Mouse (Mus musculus): ENCODE results near the gene Ate1. TPM values are rescaled to one million over a fixed set of nuclear protein-coding genes. Genes with fewer than 3 reads are reported as not detected.

Ate1 gene
- polyA plus RNA-seq (2014; fragmentation: Nextera tagmentation; extraction: Ambion mirVana), result 53.0 and 76.1 TPM in 2 replicates

DNA sequence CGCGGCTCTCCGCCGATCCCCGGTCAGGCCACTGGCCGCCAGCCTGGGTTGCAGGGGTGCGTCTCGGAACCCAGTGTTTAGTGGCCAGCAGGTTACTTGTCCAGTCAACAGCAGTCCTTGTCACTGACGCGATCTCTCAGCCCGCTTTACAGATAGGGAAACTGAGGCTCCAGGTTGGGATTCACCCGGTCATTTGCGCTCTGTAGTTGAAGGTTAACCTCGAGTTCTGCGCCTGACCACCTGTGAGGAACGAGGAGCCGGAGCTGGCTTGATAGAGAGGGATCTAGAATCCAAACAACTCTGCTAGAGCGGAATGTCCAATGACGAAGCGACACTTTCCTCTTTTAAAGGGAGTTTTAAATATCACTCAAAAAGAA lies at the start of gene Ate1:
Gene Ate1, minus strand, starts transcription at position 321 of the 377 bp plus-strand sequence.
- DNase-seq (ENCODE audit: low spot score) (no peak), ATAC-seq (ENCODE audit: low FRiP score) (no peak)
- H3K9ac ChIP-seq (ENCODE audit: low read depth, low read length), result peak within 1 kb of the TSS; percentile 76
- H3K9me3 ChIP-seq (ENCODE audit: control insufficient read depth, low read length), result no peaks in the 10 kb centered on the region
- no peaks in the 10 kb centered on the region for H3K4me1 ChIP-seq (replicated peaks; ENCODE audit: control insufficient read depth, insufficient read depth, low read length)
- H3K4me3 ChIP-seq (ENCODE audit: low read depth, low read length), result peak within 1 kb of the TSS; percentile 67
- no peaks in the 10 kb centered on the region for H3K36me3 ChIP-seq (ENCODE audit: control insufficient read depth, insufficient read depth, low read length)
- WGBS, result 21% methylated on average over 20 of the region's 20 CpGs
- H3K4me2 ChIP-seq (replicated peaks; ENCODE audit: low read depth, low read length), result peak within 1 kb of the TSS; percentile 56
- no peaks in the 10 kb centered on the region for H3K27me3 ChIP-seq (ENCODE audit: control insufficient read depth, insufficient read depth, low read length)
- H3K27ac ChIP-seq (ENCODE audit: low read depth, low read length), result peak within 1 kb of the TSS; percentile 92

DNA sequence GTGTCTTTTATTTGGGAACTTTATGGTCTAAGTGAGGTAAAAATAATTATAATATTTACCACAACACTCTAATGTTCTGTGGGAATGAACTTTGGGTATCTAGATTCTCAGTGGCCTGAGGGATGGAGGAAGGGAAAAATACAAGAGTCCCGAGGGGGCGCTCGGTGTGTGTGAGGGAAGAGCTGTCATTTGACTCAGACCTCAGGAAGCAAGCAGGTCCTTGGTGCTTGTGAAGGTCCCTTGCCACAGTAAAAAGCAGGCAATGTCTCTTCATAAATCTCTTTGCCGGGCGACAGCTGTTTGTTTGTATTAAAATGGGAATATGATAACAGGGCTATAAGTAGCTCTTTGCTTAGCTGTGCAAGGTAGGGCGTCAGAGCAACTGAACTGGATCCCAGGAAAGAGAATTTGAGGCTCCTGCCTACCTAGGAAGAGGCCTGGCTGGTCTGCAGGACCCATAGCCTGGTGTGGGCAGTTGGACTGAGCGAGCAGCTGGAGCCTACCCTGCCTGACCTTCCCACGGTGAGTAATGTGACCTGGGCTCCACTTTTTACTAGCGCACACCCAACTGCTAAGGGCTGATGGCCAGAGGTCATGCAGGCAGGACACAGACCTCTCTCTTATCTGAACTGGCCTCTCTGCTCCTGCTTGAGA lies 48.7 kb upstream of the Ate1 start:
- Histone ChIP-seq H3K36me3 (ENCODE audit: control insufficient read depth, insufficient read depth, low read length) (no peaks in the 10 kb centered on the region), H3K9me3 (ENCODE audit: control insufficient read depth, low read length) (no peaks in the 10 kb centered on the region), H3K9ac (ENCODE audit: low read depth, low read length) (no peak overlapping the region), H3K4me3 (ENCODE audit: low read depth, low read length) (no peak overlapping the region), H3K27me3 (ENCODE audit: control insufficient read depth, insufficient read depth, low read length) (no peaks in the 10 kb centered on the region), H3K4me1 (replicated peaks; ENCODE audit: control insufficient read depth, insufficient read depth, low read length) (no peaks in the 10 kb centered on the region), H3K4me2 (replicated peaks; ENCODE audit: low read depth, low read length) (no peak overlapping the region), H3K27ac (ENCODE audit: low read depth, low read length) (no peak overlapping the region)
- DNase-seq (ENCODE audit: low spot score) (no peak), ATAC-seq (ENCODE audit: low FRiP score) (no peak)
- 75% methylated on average over 9 of the region's 9 CpGs for WGBS

DNA sequence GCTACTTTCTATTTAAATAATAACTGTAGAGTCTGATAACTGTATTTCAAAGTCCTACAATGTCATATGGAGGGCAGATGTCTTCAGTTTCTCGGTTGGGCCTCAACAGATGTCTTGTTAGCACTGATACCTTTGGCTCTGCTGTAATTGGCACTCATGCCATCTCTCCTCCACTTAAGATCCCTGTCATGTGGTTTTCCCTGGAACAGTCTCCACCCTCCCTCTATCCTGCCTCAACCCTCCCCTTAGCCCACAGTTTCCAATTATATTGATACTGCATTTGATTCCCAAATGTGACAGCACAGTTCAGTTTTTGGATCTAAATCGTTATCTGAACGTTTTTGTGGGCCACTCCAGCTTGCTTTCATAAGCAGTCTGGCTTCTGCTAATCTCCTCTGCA lies 44.4 kb upstream of the Ate1 start:
- no peaks in the 10 kb centered on the region for H3K27me3 ChIP-seq (ENCODE audit: control insufficient read depth, insufficient read depth, low read length)
- no peak for DNase-seq (ENCODE audit: low spot score)
- H3K4me3 ChIP-seq (ENCODE audit: low read depth, low read length), result no peak overlapping the region
- ATAC-seq (ENCODE audit: low FRiP score), result no peak
- no peak overlapping the region for H3K27ac ChIP-seq (ENCODE audit: low read depth, low read length)
- H3K9me3 ChIP-seq (ENCODE audit: control insufficient read depth, low read length), result no peaks in the 10 kb centered on the region
- WGBS, result 81% methylated on average over 3 of the region's 3 CpGs
- H3K36me3 ChIP-seq (ENCODE audit: control insufficient read depth, insufficient read depth, low read length), result no peaks in the 10 kb centered on the region
- no peak overlapping the region for H3K9ac ChIP-seq (ENCODE audit: low read depth, low read length)
- no peaks in the 10 kb centered on the region for H3K4me1 ChIP-seq (replicated peaks; ENCODE audit: control insufficient read depth, insufficient read depth, low read length)
- H3K4me2 ChIP-seq (replicated peaks; ENCODE audit: low read depth, low read length), result no peak overlapping the region

DNA sequence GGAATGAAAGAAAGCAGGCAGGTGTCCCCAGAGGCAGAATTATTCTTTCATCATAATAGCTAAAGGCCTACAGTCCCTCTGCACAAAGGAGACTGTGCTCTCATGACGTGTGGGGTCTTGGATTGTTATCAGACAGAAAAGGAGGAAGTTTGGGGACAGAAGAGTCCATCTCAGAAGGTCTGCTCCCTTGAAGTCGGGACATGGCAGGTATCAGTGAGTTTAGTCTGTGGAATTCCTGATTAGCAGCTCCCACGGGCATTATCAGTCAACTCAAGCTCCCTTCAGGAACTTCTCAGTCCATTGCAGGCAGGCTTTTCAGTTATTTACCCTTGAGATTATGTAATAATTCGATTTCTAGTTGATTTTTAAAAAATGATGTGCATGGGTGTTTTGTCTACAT lies 43.7 kb upstream of the Ate1 start:
- Histone ChIP-seq H3K36me3 (ENCODE audit: control insufficient read depth, insufficient read depth, low read length) (no peaks in the 10 kb centered on the region), H3K4me3 (ENCODE audit: low read depth, low read length) (no peak overlapping the region), H3K27ac (ENCODE audit: low read depth, low read length) (no peak overlapping the region), H3K4me1 (replicated peaks; ENCODE audit: control insufficient read depth, insufficient read depth, low read length) (no peaks in the 10 kb centered on the region), H3K27me3 (ENCODE audit: control insufficient read depth, insufficient read depth, low read length) (no peaks in the 10 kb centered on the region), H3K9ac (ENCODE audit: low read depth, low read length) (no peak overlapping the region), H3K4me2 (replicated peaks; ENCODE audit: low read depth, low read length) (no peak overlapping the region), H3K9me3 (ENCODE audit: control insufficient read depth, low read length) (no peaks in the 10 kb centered on the region)
- WGBS, result 63% methylated on average over 4 of the region's 4 CpGs
- ATAC-seq (ENCODE audit: low FRiP score) (no peak), DNase-seq (ENCODE audit: low spot score) (no peak)

DNA sequence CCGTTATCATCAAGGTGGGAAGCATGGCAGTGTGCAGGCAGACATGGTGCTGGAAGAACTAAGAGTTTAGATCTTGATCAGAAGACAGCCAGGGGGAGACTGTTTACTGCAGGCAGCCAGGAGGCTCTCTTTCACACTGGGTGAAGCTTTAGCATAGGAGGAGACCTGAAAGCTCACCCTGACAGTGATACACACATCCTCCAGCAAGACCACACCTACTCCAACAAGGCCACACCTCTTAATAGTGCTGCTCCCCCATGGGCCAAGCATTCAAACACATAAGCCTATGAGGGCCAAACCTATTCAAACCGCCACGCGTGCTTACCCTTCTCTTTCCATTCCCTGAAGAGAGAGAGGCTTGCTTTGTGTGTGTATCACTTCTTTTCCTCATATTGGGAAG lies 43.1 kb upstream of the Ate1 start:
- DNase-seq (ENCODE audit: low spot score) (no peak), ATAC-seq (ENCODE audit: low FRiP score) (no peak)
- H3K9me3 ChIP-seq (ENCODE audit: control insufficient read depth, low read length), result no peaks in the 10 kb centered on the region
- no peak overlapping the region for H3K4me3 ChIP-seq (ENCODE audit: low read depth, low read length)
- H3K9ac ChIP-seq (ENCODE audit: low read depth, low read length), result no peak overlapping the region
- no peaks in the 10 kb centered on the region for H3K27me3 ChIP-seq (ENCODE audit: control insufficient read depth, insufficient read depth, low read length)
- no peak overlapping the region for H3K27ac ChIP-seq (ENCODE audit: low read depth, low read length)
- 93% methylated on average over 4 of the region's 4 CpGs for WGBS
- no peak overlapping the region for H3K4me2 ChIP-seq (replicated peaks; ENCODE audit: low read depth, low read length)
- no peaks in the 10 kb centered on the region for H3K36me3 ChIP-seq (ENCODE audit: control insufficient read depth, insufficient read depth, low read length)
- no peaks in the 10 kb centered on the region for H3K4me1 ChIP-seq (replicated peaks; ENCODE audit: control insufficient read depth, insufficient read depth, low read length)

DNA sequence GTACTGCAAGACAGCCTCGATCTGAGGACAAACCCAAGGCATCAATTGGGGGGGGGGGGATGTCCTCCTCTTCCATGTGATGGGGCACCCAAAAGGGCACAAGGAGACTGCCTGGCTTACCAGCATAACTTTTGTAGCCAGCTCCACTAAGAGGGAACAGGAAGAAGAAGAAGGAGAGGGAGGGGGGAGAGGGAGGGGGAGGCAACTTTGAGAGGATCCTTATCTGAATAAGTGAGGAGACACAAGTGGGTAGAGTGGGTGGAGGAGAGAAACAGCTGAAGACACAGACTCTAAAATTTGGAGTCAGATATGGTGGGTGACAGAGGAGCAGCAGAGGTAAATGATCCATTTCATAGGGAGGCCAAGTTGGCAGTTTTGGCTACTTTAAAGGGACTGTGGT lies 40.8 kb upstream of the Ate1 start:
- Histone ChIP-seq H3K4me3 (ENCODE audit: low read depth, low read length) (no peak overlapping the region), H3K4me2 (replicated peaks; ENCODE audit: low read depth, low read length) (no peak overlapping the region), H3K36me3 (ENCODE audit: control insufficient read depth, insufficient read depth, low read length) (no peaks in the 10 kb centered on the region), H3K27ac (ENCODE audit: low read depth, low read length) (no peak overlapping the region), H3K27me3 (ENCODE audit: control insufficient read depth, insufficient read depth, low read length) (no peaks in the 10 kb centered on the region), H3K9ac (ENCODE audit: low read depth, low read length) (no peak overlapping the region), H3K9me3 (ENCODE audit: control insufficient read depth, low read length) (no peaks in the 10 kb centered on the region), H3K4me1 (replicated peaks; ENCODE audit: control insufficient read depth, insufficient read depth, low read length) (no peaks in the 10 kb centered on the region)
- ATAC-seq (ENCODE audit: low FRiP score), result no peak
- WGBS, result 75% methylated on average over 1 of the region's 1 CpGs
- DNase-seq (ENCODE audit: low spot score), result no peak

DNA sequence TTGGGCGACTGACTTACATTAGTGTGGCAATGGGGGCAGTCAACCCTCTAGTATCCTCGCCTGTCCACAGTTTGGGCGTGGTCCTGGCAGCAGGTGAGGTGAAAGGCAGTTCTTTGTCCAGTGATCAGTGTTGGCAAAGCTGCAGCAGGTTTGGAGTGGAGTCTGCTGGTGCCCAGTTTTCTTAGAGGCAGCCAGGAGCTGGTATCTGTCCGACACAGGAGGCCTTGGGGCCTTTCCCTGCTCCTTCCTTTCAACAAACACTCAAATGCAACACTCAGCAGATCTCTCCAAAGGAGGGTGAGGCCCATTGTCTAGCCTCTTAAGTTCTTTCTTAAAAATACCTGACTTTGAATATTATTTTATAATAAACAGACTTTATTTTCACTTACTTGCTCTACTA lies 38.4 kb upstream of the Ate1 start:
- ATAC-seq (ENCODE audit: low FRiP score) (no peak), DNase-seq (ENCODE audit: low spot score) (no peak)
- Histone ChIP-seq H3K4me3 (ENCODE audit: low read depth, low read length) (no peak overlapping the region), H3K27ac (ENCODE audit: low read depth, low read length) (no peak overlapping the region), H3K4me2 (replicated peaks; ENCODE audit: low read depth, low read length) (no peak overlapping the region), H3K9ac (ENCODE audit: low read depth, low read length) (no peak overlapping the region), H3K9me3 (ENCODE audit: control insufficient read depth, low read length) (no peaks in the 10 kb centered on the region), H3K4me1 (replicated peaks; ENCODE audit: control insufficient read depth, insufficient read depth, low read length) (no peaks in the 10 kb centered on the region), H3K27me3 (ENCODE audit: control insufficient read depth, insufficient read depth, low read length) (no peaks in the 10 kb centered on the region), H3K36me3 (ENCODE audit: control insufficient read depth, insufficient read depth, low read length) (no peaks in the 10 kb centered on the region)
- 80% methylated on average over 4 of the region's 4 CpGs for WGBS

DNA sequence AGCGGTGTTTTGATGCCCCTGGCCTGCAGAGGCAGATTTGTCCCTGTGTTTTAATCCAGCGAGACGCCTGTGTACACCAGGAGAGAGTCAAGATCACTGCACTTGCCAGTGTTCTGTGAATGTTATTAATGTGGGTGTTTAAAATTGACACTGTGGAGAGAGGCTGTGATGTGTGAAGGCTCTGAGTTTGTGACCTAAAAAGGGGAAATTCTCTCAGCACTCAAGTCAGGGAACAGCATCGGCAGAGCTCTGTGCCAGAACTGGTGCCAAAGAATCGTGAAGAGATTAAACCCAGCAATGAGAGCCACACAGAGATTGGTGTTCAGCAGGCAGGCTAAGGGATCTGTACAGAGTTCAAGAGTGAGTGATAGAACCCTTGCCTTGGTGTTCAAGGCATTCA lies 35.4 kb upstream of the Ate1 start:
- Histone ChIP-seq H3K4me2 (replicated peaks; ENCODE audit: low read depth, low read length) (no peak overlapping the region), H3K9ac (ENCODE audit: low read depth, low read length) (no peak overlapping the region), H3K9me3 (ENCODE audit: control insufficient read depth, low read length) (no peaks in the 10 kb centered on the region), H3K36me3 (ENCODE audit: control insufficient read depth, insufficient read depth, low read length) (no peaks in the 10 kb centered on the region), H3K27me3 (ENCODE audit: control insufficient read depth, insufficient read depth, low read length) (no peaks in the 10 kb centered on the region), H3K4me1 (replicated peaks; ENCODE audit: control insufficient read depth, insufficient read depth, low read length) (no peaks in the 10 kb centered on the region), H3K4me3 (ENCODE audit: low read depth, low read length) (no peak overlapping the region), H3K27ac (ENCODE audit: low read depth, low read length) (no peak overlapping the region)
- ATAC-seq (ENCODE audit: low FRiP score), result no peak
- 69% methylated on average over 5 of the region's 5 CpGs for WGBS
- no peak for DNase-seq (ENCODE audit: low spot score)

DNA sequence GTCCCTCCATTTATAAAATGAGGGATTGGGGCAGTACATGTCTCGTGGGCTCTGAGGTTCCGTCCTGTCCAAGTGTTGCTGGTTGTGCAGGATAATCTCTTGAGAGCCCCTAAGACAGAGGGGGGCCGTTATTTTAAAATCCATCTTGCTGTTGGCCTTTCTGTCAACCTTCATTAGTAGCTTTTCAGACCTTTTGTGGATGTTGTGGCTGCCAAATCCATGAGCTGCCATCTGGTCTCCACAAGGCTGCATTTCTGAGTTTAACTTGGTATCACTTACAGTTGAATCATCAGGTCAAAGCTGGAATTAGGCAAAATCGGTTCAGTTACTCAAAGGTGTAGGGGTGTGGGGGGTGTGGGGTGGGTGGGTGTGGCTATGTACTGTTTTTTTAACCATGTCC lies 33.2 kb upstream of the Ate1 start:
- Histone ChIP-seq H3K4me1 (replicated peaks; ENCODE audit: control insufficient read depth, insufficient read depth, low read length) (no peaks in the 10 kb centered on the region), H3K9me3 (ENCODE audit: control insufficient read depth, low read length) (no peaks in the 10 kb centered on the region), H3K4me2 (replicated peaks; ENCODE audit: low read depth, low read length) (no peak overlapping the region), H3K36me3 (ENCODE audit: control insufficient read depth, insufficient read depth, low read length) (no peaks in the 10 kb centered on the region), H3K27me3 (ENCODE audit: control insufficient read depth, insufficient read depth, low read length) (no peaks in the 10 kb centered on the region), H3K9ac (ENCODE audit: low read depth, low read length) (no peak overlapping the region), H3K4me3 (ENCODE audit: low read depth, low read length) (no peak overlapping the region), H3K27ac (ENCODE audit: low read depth, low read length) (no peak overlapping the region)
- DNase-seq (ENCODE audit: low spot score) (no peak), ATAC-seq (ENCODE audit: low FRiP score) (no peak)
- 66% methylated on average over 4 of the region's 4 CpGs for WGBS

All from hindbrain, embryonic 11.5 days (tissue).